Mouse (Mus musculus): ENCODE measurements around the gene Rfpl4b. TPM values are rescaled to one million over a fixed set of nuclear protein-coding genes. Genes with fewer than 3 reads are reported as not detected.
"Not testable (repeated sequence)": the region's sequence is repeated elsewhere in the genome, so short reads cannot be mapped to it uniquely, and the experiment has no call there.

Rfpl4b gene
- not detected in 2 replicates for polyA plus RNA-seq (2015; fragmentation: Nextera tagmentation; extraction: Ambion mirVana)

DNA sequence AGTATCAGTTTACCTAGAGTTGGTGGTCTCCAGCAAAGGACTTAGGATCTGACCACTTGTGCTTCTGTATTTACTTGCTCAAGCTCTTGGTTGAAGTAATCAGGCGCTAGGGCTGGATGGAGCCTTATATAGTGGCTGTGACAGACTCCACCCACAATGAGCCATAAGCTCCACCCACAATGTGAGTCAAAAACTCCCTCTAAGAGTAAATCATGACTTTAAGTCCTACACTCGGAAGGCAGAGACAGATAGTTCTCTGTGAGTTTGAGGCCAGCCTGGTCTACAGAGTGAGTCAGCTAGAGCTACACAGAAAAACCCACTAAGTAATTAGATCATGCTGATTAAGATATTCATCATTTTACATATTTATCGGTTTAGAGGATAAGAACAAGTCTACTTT, at the start of gene Rfpl4b:
Gene Rfpl4b, minus strand, starts transcription at position 101 of the 400 bp plus-strand sequence.
- H3K9me3 ChIP-seq (replicated peaks; ENCODE audit: control insufficient read depth, low read length) = peaks cover 4% of the 10 kb centered on the region; the same call in 1 of the 2 replicates
- H3K27ac ChIP-seq (ENCODE audit: low read length) = no peak within 1 kb of the TSS
- H3K9ac ChIP-seq (ENCODE audit: low read length) = no peak within 1 kb of the TSS
- H3K4me1 ChIP-seq (ENCODE audit: control insufficient read depth, insufficient read depth, low read length) = no peaks in the 10 kb centered on the region
- no peaks in the 10 kb centered on the region for H3K27me3 ChIP-seq (ENCODE audit: control insufficient read depth, insufficient read depth, low read length)
- H3K4me3 ChIP-seq (ENCODE audit: low read length) = no peak within 1 kb of the TSS
- ATAC-seq (replicated peaks; ENCODE audit: extremely low read depth, insufficient read depth, low FRiP score) = no peak
- H3K36me3 ChIP-seq (ENCODE audit: control insufficient read depth, insufficient read depth) = no peaks in the 10 kb centered on the region
- 83% methylated on average over 3 of the region's 3 CpGs for WGBS
- no peak within 1 kb of the TSS for H3K4me2 ChIP-seq (ENCODE audit: low read depth, low read length)

- no peak overlapping the region for H3K4me3 ChIP-seq (ENCODE audit: low read length)
- H3K36me3 ChIP-seq (ENCODE audit: control insufficient read depth, insufficient read depth) = no peaks in the 10 kb centered on the region
- no peak overlapping the region for H3K9ac ChIP-seq (ENCODE audit: low read length)
- no peaks in the 10 kb centered on the region for H3K9me3 ChIP-seq (replicated peaks; ENCODE audit: control insufficient read depth, low read length)
- no peak for ATAC-seq (replicated peaks; ENCODE audit: extremely low read depth, insufficient read depth, low FRiP score)
- WGBS = 44% methylated on average over 2 of the region's 2 CpGs
- H3K27ac ChIP-seq (ENCODE audit: low read length) = no peak overlapping the region
- no peaks in the 10 kb centered on the region for H3K27me3 ChIP-seq (ENCODE audit: control insufficient read depth, insufficient read depth, low read length)
- no peaks in the 10 kb centered on the region for H3K4me1 ChIP-seq (ENCODE audit: control insufficient read depth, insufficient read depth, low read length)
- H3K4me2 ChIP-seq (ENCODE audit: low read depth, low read length) = no peak overlapping the region
Observed at GRCm38 (mm10) chr10:38855186-38855585, 33.6 kb upstream of the Rfpl4b start.

DNA sequence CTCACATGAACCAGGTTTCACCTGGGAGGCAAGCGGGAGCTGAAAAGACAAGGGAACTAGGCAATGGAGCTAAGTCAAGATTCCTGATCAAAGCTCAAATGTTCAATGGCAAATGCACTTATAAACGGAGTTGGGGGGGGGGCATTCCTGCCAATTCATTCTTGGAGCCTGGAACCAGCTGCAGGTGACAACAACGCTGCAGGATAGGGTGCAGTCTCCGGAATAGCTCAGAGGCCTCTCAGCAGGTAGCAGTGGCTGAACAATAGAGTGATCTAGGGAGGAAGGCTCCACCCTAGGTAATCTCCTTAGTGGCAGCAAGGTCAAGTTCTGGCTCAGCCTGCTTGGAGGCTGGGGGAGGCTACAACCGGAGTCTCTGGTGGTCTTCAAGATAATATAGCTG, 28.4 kb upstream of the Rfpl4b start:
- H3K4me1 ChIP-seq (ENCODE audit: control insufficient read depth, insufficient read depth, low read length); H3K36me3 ChIP-seq (ENCODE audit: control insufficient read depth, insufficient read depth); H3K9me3 ChIP-seq (replicated peaks; ENCODE audit: control insufficient read depth, low read length); H3K4me3 ChIP-seq (ENCODE audit: low read length); H3K27me3 ChIP-seq (ENCODE audit: control insufficient read depth, insufficient read depth, low read length); H3K27ac ChIP-seq (ENCODE audit: low read length); ATAC-seq (replicated peaks; ENCODE audit: extremely low read depth, insufficient read depth, low FRiP score); H3K4me2 ChIP-seq (ENCODE audit: low read depth, low read length); H3K9ac ChIP-seq (ENCODE audit: low read length): not testable (repeated sequence)
- 52% methylated on average over 5 of the region's 5 CpGs for WGBS

DNA sequence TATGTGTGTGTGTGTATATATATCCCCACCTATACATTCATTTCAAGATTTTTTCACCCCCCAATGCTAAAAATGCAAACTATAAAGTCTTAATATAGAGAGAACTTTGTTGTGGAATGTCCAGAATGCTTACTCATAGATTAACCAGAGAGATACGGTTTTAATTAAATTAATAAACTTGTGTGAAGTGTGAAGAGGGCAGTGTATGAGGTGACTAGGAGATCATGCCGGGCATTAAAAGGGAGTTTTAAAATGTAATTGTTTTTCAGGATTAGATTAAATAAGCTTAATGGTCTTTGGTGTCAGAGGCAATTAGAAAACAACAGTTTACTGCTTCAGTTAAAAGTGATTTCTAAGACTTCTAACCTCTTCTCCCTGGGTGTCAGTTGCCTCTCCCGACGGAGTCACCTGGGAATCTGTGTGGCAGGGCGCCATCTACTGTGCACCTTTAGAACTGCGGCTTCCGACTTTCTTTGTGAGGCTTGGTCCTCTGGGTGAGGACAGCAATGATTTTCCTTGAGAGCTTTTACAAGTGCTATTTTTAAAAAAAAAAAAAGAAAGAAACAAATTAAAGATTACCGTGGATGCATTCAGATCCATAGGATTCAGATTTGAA, 27.4 kb upstream of the Rfpl4b start:
- no peak for ATAC-seq (replicated peaks; ENCODE audit: extremely low read depth, insufficient read depth, low FRiP score)
- Histone ChIP-seq H3K36me3 (ENCODE audit: control insufficient read depth, insufficient read depth) (no peaks in the 10 kb centered on the region), H3K27ac (ENCODE audit: low read length) (no peak overlapping the region), H3K9me3 (replicated peaks; ENCODE audit: control insufficient read depth, low read length) (no peaks in the 10 kb centered on the region), H3K4me3 (ENCODE audit: low read length) (no peak overlapping the region), H3K4me2 (ENCODE audit: low read depth, low read length) (no peak overlapping the region), H3K27me3 (ENCODE audit: control insufficient read depth, insufficient read depth, low read length) (no peaks in the 10 kb centered on the region), H3K9ac (ENCODE audit: low read length) (no peak overlapping the region), H3K4me1 (ENCODE audit: control insufficient read depth, insufficient read depth, low read length) (no peaks in the 10 kb centered on the region)
- WGBS = 21% methylated on average over 8 of the region's 8 CpGs

DNA sequence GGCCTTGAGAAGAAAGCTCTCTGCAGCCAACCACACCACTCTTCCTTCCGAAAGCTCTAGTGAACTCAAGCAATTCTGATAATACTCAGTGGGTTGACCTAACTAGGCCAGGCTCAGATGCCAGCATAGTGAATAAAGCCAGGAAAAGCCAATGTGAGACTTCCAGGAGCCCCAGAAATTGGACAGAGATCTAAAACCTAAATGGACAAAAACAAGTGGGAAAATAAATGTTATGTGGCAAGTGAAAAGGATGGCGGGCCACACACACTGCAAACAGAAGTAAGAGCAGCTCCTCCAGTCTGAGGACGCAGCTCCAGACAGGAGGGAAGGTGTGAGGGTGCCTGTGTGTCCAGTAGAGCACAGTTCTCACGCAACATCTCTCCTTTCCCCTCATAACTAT, 26.7 kb upstream of the Rfpl4b start:
- H3K9me3 ChIP-seq (replicated peaks; ENCODE audit: control insufficient read depth, low read length) = no peaks in the 10 kb centered on the region
- H3K4me1 ChIP-seq (ENCODE audit: control insufficient read depth, insufficient read depth, low read length) = no peaks in the 10 kb centered on the region
- no peak for ATAC-seq (replicated peaks; ENCODE audit: extremely low read depth, insufficient read depth, low FRiP score)
- no peak overlapping the region for H3K9ac ChIP-seq (ENCODE audit: low read length)
- no peaks in the 10 kb centered on the region for H3K27me3 ChIP-seq (ENCODE audit: control insufficient read depth, insufficient read depth, low read length)
- H3K36me3 ChIP-seq (ENCODE audit: control insufficient read depth, insufficient read depth) = no peaks in the 10 kb centered on the region
- H3K4me2 ChIP-seq (ENCODE audit: low read depth, low read length) = no peak overlapping the region
- no peak overlapping the region for H3K4me3 ChIP-seq (ENCODE audit: low read length)
- no peak overlapping the region for H3K27ac ChIP-seq (ENCODE audit: low read length)
- 77% methylated on average over 4 of the region's 4 CpGs for WGBS

- no peak overlapping the region for H3K27ac ChIP-seq (ENCODE audit: low read length)
- no peak for ATAC-seq (replicated peaks; ENCODE audit: extremely low read depth, insufficient read depth, low FRiP score)
- no peaks in the 10 kb centered on the region for H3K36me3 ChIP-seq (ENCODE audit: control insufficient read depth, insufficient read depth)
- H3K27me3 ChIP-seq (ENCODE audit: control insufficient read depth, insufficient read depth, low read length) = no peaks in the 10 kb centered on the region
- H3K9ac ChIP-seq (ENCODE audit: low read length) = no peak overlapping the region
- H3K4me3 ChIP-seq (ENCODE audit: low read length) = no peak overlapping the region
- 64% methylated on average over 1 of the region's 1 CpGs for WGBS
- no peaks in the 10 kb centered on the region for H3K4me1 ChIP-seq (ENCODE audit: control insufficient read depth, insufficient read depth, low read length)
- no peak overlapping the region for H3K4me2 ChIP-seq (ENCODE audit: low read depth, low read length)
- peaks cover 4% of the 10 kb centered on the region; the same call in 1 of the 2 replicates for H3K9me3 ChIP-seq (replicated peaks; ENCODE audit: control insufficient read depth, low read length)
Observed at GRCm38 (mm10) chr10:38823741-38824140, 2.2 kb upstream of the Rfpl4b start.

DNA sequence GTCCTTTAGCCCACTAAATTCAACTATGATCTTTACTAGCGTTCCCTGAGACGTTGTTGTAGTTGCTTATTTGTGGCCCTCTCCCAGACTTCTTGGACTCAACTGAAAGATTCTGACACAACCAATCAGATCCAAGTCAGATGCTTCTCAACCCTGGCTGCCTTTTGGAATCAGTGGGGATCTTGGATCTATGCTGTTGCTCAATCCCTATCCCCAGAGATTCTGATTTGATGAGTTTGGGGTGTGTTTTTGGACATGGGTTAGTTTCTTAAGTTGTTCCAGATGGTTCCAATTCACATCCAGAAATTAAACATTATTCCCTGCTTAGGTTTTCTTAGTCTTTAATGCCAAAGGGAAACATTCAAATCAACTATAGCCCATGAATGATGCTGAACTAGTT, 15.5 kb downstream of the Rfpl4b start:
- Histone ChIP-seq H3K27ac (ENCODE audit: low read length) (no peak overlapping the region), H3K9me3 (replicated peaks; ENCODE audit: control insufficient read depth, low read length) (no peaks in the 10 kb centered on the region), H3K36me3 (ENCODE audit: control insufficient read depth, insufficient read depth) (no peaks in the 10 kb centered on the region), H3K4me2 (ENCODE audit: low read depth, low read length) (no peak overlapping the region), H3K4me3 (ENCODE audit: low read length) (no peak overlapping the region), H3K9ac (ENCODE audit: low read length) (no peak overlapping the region), H3K4me1 (ENCODE audit: control insufficient read depth, insufficient read depth, low read length) (no peaks in the 10 kb centered on the region), H3K27me3 (ENCODE audit: control insufficient read depth, insufficient read depth, low read length) (no peaks in the 10 kb centered on the region)
- no peak for ATAC-seq (replicated peaks; ENCODE audit: extremely low read depth, insufficient read depth, low FRiP score)
- WGBS = 78% methylated on average over 2 of the region's 2 CpGs

GRCm38 (mm10) chr10:38804047-38804446, 17.5 kb downstream of the Rfpl4b start:
- 84% methylated on average over 8 of the region's 8 CpGs for WGBS
- no peaks in the 10 kb centered on the region for H3K36me3 ChIP-seq (ENCODE audit: control insufficient read depth, insufficient read depth)
- no peak for ATAC-seq (replicated peaks; ENCODE audit: extremely low read depth, insufficient read depth, low FRiP score)

DNA sequence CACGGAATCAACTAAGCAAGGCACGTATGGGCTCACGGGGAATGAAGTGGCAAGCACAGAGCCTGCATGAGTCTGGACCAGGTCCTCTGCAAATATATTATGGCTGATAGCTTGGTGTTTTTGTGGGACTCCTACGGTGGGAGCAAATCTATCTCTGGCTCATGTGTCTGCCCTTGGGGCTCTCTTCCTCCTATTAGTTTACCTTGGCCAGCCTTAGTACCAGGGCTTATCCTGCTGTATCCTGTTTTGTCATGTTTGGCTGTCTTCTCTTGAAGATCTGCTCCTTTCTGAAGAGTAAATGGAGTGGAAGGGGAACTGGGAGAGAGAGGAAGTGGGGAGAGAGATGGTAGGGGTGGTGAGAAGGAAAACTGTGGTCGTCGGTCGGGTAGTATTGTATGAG, 18.3 kb downstream of the Rfpl4b start:
- H3K9ac ChIP-seq (ENCODE audit: low read length) = no peak overlapping the region
- H3K36me3 ChIP-seq (ENCODE audit: control insufficient read depth, insufficient read depth) = no peaks in the 10 kb centered on the region
- ATAC-seq (replicated peaks; ENCODE audit: extremely low read depth, insufficient read depth, low FRiP score) = no peak
- H3K4me1 ChIP-seq (ENCODE audit: control insufficient read depth, insufficient read depth, low read length) = no peaks in the 10 kb centered on the region
- H3K9me3 ChIP-seq (replicated peaks; ENCODE audit: control insufficient read depth, low read length) = no peaks in the 10 kb centered on the region
- no peak overlapping the region for H3K4me2 ChIP-seq (ENCODE audit: low read depth, low read length)
- H3K4me3 ChIP-seq (ENCODE audit: low read length) = no peak overlapping the region
- no peaks in the 10 kb centered on the region for H3K27me3 ChIP-seq (ENCODE audit: control insufficient read depth, insufficient read depth, low read length)
- H3K27ac ChIP-seq (ENCODE audit: low read length) = no peak overlapping the region
- WGBS = 80% methylated on average over 7 of the region's 7 CpGs

More at GRCm38 (mm10) chr10:38804047-38804446, 17.5 kb downstream of the Rfpl4b start:
- Histone ChIP-seq H3K4me1 (ENCODE audit: control insufficient read depth, insufficient read depth, low read length) (no peaks in the 10 kb centered on the region), H3K9me3 (replicated peaks; ENCODE audit: control insufficient read depth, low read length) (no peaks in the 10 kb centered on the region), H3K27ac (ENCODE audit: low read length) (no peak overlapping the region), H3K9ac (ENCODE audit: low read length) (no peak overlapping the region), H3K27me3 (ENCODE audit: control insufficient read depth, insufficient read depth, low read length) (no peaks in the 10 kb centered on the region), H3K4me3 (ENCODE audit: low read length) (no peak overlapping the region), H3K4me2 (ENCODE audit: low read depth, low read length) (no peak overlapping the region)

Data from heart, embryonic 16.5 days (tissue).